Mouse (Mus musculus) A20 (cell line): ENCODE results near the gene Grm3.

ENCODE experiments used
- DNase-seq: peaks from one replicate; pipeline ENCODE4 v3.0.0-alpha.2; 2011; ENCODE audit warnings: low read depth, low spot score

Gene Grm3

DNA sequence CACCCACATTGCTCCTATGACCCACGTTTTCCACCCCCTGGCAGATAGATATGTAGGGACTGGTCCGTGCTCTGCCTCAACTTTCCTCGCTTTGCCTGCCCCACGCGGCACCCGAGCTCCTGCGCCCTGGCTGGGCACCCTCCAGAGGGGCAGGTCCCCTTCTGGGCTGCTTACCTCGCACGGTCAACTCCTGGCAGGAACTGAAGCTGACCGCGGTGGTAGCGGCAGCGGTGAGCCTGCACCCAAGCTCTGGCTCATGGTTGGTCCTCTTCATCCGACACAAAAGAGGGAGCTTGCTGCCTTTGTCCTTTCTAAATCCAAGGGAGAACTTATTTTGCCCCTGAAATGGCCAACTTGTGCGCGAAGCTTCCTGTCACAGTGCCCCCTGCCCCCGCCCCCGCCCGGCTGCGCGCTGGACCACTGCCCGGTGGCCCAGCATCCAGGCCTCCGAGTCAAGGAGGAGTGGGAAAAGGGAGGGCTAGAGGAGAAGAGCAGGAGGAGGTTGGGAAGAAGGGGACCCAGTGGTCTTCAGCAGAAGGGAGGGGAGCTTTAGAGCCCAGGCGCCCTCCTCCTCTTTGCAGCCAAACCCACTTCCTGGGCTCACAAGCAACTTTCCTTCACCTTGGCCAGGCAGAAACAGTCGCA lies at the start of gene Grm3:
TSS of gene Grm3 (minus strand) at position 215 of the 645 bp plus-strand sequence.
- DNase-seq: no peak

GRCm38 (mm10) chr5:9755751-9756150 lies 30.8 kb upstream of the Grm3 start:
- DNase-seq: no peak

GRCm38 (mm10) chr5:9748184-9748583 lies 23.2 kb upstream of the Grm3 start:
- no peak for DNase-seq

- DNase-seq: no peak
Measured at GRCm38 (mm10) chr5:9744120-9744519, 19.1 kb upstream of the Grm3 start.

DNA sequence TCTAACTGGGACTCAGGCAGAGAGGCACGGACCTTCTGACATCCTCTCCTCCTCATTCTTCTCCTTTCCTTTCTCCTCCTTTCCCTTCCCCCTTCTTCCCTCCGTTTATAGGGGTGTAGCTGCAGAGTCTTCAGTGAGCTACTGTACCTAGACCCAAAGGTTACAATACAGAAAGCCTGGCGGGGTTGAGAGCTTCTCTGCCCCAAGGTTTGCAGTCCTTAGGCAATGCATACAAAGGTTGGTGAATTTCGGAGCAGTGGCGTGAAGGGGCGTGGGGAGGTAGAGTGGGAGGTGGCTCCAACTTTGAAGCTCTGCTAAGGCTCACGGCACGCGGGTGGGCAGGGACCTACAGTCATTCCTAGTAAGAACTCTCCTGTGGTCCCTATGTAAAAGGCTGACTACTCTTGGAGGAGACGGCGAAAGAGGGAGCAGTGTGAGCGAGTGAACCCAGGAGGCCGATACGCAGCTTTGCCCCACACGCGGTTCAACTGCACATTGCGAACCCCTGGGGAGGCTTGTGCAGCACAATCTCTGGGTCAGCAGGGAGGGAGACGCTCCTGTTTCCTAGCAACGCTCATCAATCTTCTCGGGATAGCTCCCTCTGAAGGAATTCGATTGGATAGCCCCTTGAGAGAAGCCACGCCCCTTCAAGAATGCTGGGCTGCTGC lies 765 bp upstream of the Grm3 start:
- no peak for DNase-seq

GRCm38 (mm10) chr5:9724287-9724955 lies 549 bp downstream of the Grm3 start:
- DNase-seq: no peak

GRCm38 (mm10) chr5:9721136-9721535 lies 3.8 kb downstream of the Grm3 start:
- DNase-seq: no peak

GRCm38 (mm10) chr5:9716295-9716694 lies 8.7 kb downstream of the Grm3 start:
- DNase-seq: no peak

DNA sequence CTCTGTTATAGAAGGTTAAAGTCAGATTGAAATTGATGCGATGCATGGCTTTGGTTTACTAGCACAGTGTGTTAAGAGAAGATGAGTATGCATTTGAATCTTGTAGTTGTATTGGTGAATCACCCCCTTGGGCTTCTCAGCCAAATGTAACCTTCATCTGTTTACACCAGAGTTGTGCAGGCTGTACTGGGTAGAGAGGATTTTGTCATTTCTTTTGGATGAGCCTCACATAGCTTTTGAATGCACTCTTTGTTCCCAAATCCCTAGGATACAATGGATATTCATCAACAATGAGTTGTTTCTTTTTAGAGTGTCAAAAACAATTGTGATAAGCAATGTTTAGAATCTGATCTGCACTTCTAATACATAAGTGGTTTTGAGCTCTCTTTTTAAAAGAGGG lies 17.9 kb downstream of the Grm3 start:
- no peak for DNase-seq

GRCm38 (mm10) chr5:9703385-9704009 lies 21.5 kb downstream of the Grm3 start:
- no peak for DNase-seq

DNA sequence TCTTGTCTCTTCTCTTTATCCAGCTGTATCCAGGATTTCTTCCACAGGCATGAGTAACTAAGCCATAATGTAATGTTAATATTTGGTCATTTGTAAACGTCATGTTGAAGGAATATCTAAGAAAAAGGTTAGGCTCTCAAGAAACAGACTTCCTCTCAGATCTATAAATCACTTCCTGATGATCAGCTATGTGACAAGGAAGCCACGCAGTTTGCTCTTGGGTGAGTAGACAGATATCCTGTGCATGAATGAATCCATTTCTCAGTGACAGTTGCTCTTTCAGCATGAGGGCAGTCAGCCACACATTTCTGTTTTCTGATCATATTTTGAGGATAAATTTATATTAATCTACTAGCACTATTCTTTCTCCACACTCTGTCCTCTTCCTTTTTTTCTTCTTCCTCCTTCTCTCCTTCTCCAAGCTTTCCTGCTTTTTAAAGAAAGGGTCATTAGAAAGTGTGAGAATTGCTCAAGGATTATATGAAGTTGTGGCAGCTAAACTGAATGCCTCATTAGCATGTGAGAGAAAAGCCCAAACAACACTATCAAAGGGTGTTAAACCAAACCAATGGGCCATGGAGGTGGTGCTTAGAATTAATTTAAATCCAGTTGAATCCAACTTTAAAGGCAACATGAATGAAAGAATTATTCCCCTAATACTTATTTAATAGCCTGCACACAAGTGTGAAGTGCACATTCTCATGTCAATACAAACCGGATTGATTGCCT lies 22.1 kb downstream of the Grm3 start:
- no peak for DNase-seq

- no peak for DNase-seq
Measured at GRCm38 (mm10) chr5:9692333-9692732, 32.6 kb downstream of the Grm3 start.

GRCm38 (mm10) chr5:9690599-9691242 lies 34.2 kb downstream of the Grm3 start:
- no peak for DNase-seq

- DNase-seq: no peak
Measured at GRCm38 (mm10) chr5:9690192-9690591, 34.8 kb downstream of the Grm3 start.

DNA sequence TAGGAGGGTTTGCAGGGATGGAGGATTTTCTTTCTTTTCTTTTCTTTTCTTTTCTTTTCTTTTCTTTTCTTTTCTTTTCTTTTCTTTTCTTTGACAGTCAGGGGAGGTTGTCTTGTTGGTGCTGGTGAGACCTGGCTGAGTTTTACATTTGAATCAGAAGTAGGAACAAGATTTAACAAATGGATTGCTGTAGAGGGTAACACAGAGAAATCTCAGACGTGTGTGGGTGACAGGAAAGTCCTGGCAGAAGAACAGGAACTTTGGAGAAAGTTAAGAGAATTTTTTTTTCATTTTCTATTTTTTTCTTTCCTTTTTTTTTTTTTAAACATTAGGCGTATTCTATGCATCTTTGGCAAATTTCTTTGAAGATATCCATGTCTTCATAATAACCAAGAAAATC lies 41.8 kb downstream of the Grm3 start:
- DNase-seq: no peak

- no peak for DNase-seq
Measured at GRCm38 (mm10) chr5:9669002-9669401, 56.0 kb downstream of the Grm3 start.

DNA sequence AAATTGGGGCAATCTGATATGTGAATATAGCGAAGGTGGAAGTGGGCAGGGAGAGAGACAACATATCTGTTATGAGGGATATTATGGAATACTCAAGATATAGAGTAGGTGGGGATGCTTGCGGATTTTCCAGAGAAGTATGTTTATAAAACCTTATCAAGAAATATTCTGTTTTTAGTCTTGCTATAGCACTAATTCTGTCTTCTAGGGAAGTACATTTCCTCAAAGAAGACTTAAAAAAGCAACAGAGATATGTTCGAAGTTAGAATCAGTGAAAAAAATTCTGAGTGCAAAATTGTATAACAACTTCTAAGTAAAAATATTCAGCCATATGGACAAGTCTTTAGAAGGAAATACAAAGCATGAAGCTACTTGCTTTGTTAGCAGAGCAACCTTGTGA lies 61.6 kb downstream of the Grm3 start:
- DNase-seq: no peak

- no peak for DNase-seq
Measured at GRCm38 (mm10) chr5:9661870-9662589, 62.9 kb downstream of the Grm3 start.

DNA sequence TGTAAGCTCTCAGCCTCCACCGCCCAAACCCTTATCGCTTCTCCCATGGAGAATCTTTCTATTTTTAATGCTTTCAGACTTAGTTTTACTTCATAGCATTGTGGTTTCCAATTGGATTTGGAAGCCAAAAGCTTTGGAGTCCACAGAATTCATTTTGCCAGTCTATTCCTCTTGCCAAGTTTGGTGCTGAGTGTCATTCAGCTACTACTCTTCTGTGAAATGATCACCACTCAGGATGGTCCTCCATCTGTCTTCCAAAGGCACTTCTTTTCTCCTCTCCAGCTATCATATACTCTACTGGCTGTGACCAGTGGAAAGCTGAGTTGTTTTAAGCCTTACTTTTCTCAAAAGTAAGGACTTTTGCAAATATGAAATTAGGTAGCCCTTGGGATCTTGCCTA lies 86.4 kb downstream of the Grm3 start:
- no peak for DNase-seq

DNA sequence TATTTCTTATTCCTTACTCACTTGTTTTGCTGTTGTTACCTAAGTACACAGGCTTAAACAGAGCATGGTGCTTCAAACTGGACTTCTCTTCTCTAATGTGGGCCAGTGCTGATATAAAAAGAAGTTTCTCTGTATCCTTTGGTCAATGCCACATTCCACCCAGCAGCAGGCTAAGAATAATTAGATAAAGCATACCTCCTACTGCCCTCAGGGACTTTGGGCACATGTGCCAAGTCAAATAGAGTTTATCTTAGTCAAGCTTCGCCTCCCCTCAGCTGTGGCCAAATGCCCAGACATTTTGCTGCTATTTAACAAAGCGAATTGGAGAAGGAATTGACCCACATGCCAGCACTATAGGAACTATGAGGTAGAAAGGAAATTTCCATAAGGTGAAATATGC lies 97.8 kb downstream of the Grm3 start:
- no peak for DNase-seq

GRCm38 (mm10) chr5:9624396-9624795 lies 100.6 kb downstream of the Grm3 start:
- DNase-seq: no peak
